Mouse (Mus musculus) midbrain, embryonic 14.5 days (tissue): Measurements from ENCODE around the gene Ambra1. TPM values are rescaled to one million over a fixed set of nuclear protein-coding genes. Genes with fewer than 3 reads are reported as not detected.

Experiments
- ATAC-seq: fragments of 200-750 bp; cut with Nextera tagmentation; 2 replicates; pipeline ENCODE4 v1.8.0; 2017; ENCODE audit warnings: moderate number of reproducible peaks, moderate library complexity; ENCODE audit not compliant: low FRiP score, low TSS enrichment
- DNase-seq: peaks from one replicate; pipeline ENCODE4 v3.0.0-alpha.2; 2015
- H3K27ac ChIP-seq: fragments of 300-500 bp; sonication (generic); replicated peaks from 2 replicates; pipeline ENCODE4 v1.5.1; 2014; ENCODE audit warnings: mild to moderate bottlenecking, low read depth, low read length, moderate library complexity
- H3K27me3 ChIP-seq: fragments of 300-500 bp; sonication (generic); 2 replicates; pipeline ENCODE4 v1.6.1; 2014; ENCODE audit warnings: low read length, control low read depth, mixed read lengths; ENCODE audit not compliant: control insufficient read depth, insufficient read depth
- H3K36me3 ChIP-seq: fragments of 300-500 bp; sonication (generic); 2 replicates; pipeline ENCODE4 v1.6.1; 2014; ENCODE audit warnings: low read length, control low read depth; ENCODE audit not compliant: control insufficient read depth, insufficient read depth
- H3K4me1 ChIP-seq: fragments of 300-500 bp; sonication (generic); 2 replicates; pipeline ENCODE4 v1.6.1; 2014; ENCODE audit warnings: mild to moderate bottlenecking, antibody characterized with exemption, low read length, control low read depth; ENCODE audit not compliant: control insufficient read depth, insufficient read depth
- H3K4me2 ChIP-seq: fragments of 300-500 bp; sonication (generic); 2 replicates; pipeline ENCODE4 v1.6.1; 2014; ENCODE audit warnings: mild to moderate bottlenecking, low read length, moderate library complexity
- H3K4me3 ChIP-seq: fragments of 300-500 bp; sonication (generic); replicated peaks from 2 replicates; pipeline ENCODE4 v1.5.1; 2014; ENCODE audit warnings: low read depth, low read length
- H3K9ac ChIP-seq: fragments of 300-500 bp; sonication (generic); replicated peaks from 2 replicates; pipeline ENCODE4 v1.6.1; 2014; ENCODE audit warnings: mild to moderate bottlenecking, low read length, moderate library complexity
- H3K9me3 ChIP-seq: fragments of 300-500 bp; sonication (generic); 2 replicates; pipeline ENCODE4 v1.6.1; 2016; ENCODE audit warnings: low read length, control low read depth, mixed read lengths; ENCODE audit not compliant: control insufficient read depth
- WGBS: fragments of 180-500 bp; shearing (Covaris S2); extraction: QIAGEN DNeasy Blood & Tissue Kit; methylation state at CpG from one replicate; pipeline ENCODE4 v1.1.7; 2014; 5-methylcytosine and 5-hydroxymethylcytosine counted together
- polyA plus RNA-seq: library from polyadenylated mRNA; unstranded; fragments of >200 nt; fragmentation: Nextera tagmentation; extraction: Ambion mirVana; gene quantifications from 2 replicates; pipeline ENCODE4 v1.2.1, GENCODE M21; 2014

Gene Ambra1
- polyA plus RNA-seq, 1 experiment from 2014 or later: 22.8 TPM

DNA sequence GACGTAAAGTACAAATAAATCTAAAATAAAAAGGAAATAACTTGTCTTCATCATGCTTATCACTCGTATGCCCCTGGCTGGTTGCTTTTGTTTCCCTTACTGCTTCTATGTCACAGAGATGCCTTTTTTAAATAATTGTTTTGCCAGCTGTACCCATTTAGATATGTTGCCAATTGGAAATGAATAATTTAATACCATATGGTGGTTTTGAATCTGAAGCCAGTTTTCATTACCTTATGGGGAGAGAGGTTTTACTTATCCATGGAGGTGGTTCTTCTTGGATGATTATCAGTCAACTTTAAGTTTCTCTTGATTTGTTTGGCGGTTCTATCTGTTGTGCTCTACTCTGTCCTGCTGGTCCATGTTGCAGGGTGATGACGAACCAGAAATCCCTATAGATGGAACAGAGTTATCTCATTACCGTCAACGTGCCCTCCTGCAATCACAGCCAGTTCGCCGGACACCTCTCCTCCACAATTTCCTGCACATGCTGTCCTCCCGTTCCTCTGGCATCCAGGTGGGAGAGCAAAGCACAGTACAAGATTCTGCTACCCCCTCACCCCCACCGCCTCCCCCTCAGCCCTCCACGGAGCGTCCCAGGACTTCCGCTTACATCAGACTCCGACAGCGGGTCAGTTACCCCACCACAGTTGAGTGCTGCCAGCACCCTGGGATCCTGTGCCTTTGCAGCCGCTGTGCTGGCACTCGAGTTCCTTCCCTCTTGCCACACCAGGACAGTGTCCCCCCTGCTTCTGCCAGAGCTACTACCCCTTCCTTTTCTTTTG is 42.2 kb downstream of the Ambra1 start:
- no peaks in the 10 kb centered on the region for H3K27me3 ChIP-seq
- H3K9ac ChIP-seq: no peak overlapping the region
- ATAC-seq (no peak), DNase-seq (no peak)
- H3K36me3 ChIP-seq: peaks cover 62% of the 10 kb centered on the region
- no peaks in the 10 kb centered on the region for H3K4me1 ChIP-seq
- no peak overlapping the region for H3K4me3 ChIP-seq
- no peak overlapping the region for H3K4me2 ChIP-seq
- no peaks in the 10 kb centered on the region for H3K9me3 ChIP-seq
- 92% methylated on average over 17 of the region's 17 CpGs for WGBS
- H3K27ac ChIP-seq: no peak overlapping the region

DNA sequence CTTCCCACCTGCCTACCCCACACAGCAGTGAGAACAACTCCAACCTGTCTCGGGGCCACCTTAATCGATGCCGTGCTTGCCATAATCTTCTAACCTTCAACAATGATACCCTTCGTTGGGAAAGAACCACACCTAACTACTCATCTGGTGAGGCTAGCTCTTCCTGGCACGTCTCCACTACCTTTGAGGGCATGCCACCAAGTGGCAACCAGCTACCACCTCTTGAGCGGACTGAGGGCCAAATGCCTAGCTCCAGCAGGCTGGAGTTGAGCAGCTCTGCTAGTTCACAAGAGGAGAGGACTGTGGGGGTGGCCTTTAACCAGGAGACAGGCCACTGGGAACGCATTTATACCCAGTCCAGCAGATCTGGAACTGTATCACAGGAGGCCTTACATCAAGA is 43.4 kb downstream of the Ambra1 start:
- no peak for DNase-seq

DNA sequence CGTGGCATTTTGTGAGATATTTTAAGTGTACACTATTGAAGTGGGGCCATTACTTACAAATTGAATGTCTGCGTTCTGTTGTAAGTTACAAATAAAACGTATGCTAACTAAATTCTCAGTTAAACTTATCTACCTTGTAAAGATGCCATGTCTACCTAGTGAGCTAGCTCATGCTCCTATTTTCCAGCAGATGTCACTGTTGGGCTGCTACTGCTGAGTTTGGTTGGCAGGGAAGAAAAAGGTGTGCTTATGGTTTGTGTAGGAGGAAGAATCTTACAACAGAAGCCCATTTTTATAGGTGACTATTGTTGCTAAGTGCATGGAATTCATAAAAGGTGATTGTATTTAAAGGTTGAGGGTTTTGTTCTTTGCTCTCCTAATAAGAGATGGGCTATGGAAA is 49.2 kb downstream of the Ambra1 start:
- peak; percentile 83 for DNase-seq
- no peak for ATAC-seq
- Histone ChIP-seq H3K9me3 (no peaks in the 10 kb centered on the region), H3K4me2 (no peak overlapping the region), H3K27me3 (no peaks in the 10 kb centered on the region), H3K9ac (no peak overlapping the region), H3K4me3 (no peak overlapping the region), H3K27ac (no peak overlapping the region), H3K4me1 (no peaks in the 10 kb centered on the region), H3K36me3 (peaks cover 8% of the 10 kb centered on the region; the same call in 1 of the 2 replicates)
- WGBS: 71% methylated on average over 3 of the region's 3 CpGs

More for the DNA sequence above, 43.4 kb downstream of the Ambra1 start:
- Histone ChIP-seq H3K4me1 (no peaks in the 10 kb centered on the region), H3K4me3 (no peak overlapping the region), H3K27me3 (no peaks in the 10 kb centered on the region), H3K9ac (no peak overlapping the region), H3K27ac (no peak overlapping the region), H3K36me3 (peaks cover 53% of the 10 kb centered on the region), H3K9me3 (no peaks in the 10 kb centered on the region), H3K4me2 (no peak overlapping the region)
- WGBS: 96% methylated on average over 7 of the region's 7 CpGs
- ATAC-seq: no peak

DNA sequence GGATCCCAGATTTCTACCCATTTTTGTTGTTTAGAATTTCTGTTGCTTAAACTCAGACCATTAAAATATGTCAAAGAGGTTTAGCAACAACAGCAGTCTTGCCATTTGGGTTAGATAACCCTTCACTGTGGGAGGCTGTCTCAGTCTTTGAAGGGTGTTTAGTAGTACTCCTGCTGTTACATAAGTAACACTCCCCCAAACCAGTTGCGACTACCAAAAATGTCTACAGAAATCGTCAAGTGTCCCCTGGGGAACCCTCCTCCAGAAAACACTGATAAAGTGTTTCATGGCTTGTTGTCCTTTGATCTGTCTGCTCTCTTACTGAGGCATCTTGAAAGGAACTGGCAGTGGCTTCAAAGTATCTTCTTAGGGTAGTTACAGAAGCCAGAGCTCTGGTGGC is 61.7 kb downstream of the Ambra1 start:
- Histone ChIP-seq H3K4me2 (no peak overlapping the region), H3K36me3 (no peaks in the 10 kb centered on the region), H3K9ac (no peak overlapping the region), H3K4me1 (peaks cover 5% of the 10 kb centered on the region), H3K4me3 (no peak overlapping the region), H3K27me3 (no peaks in the 10 kb centered on the region), H3K27ac (no peak overlapping the region), H3K9me3 (no peaks in the 10 kb centered on the region)
- ATAC-seq: no peak
- 40% methylated on average over 2 of the region's 2 CpGs for WGBS
- DNase-seq: peak; percentile 11

DNA sequence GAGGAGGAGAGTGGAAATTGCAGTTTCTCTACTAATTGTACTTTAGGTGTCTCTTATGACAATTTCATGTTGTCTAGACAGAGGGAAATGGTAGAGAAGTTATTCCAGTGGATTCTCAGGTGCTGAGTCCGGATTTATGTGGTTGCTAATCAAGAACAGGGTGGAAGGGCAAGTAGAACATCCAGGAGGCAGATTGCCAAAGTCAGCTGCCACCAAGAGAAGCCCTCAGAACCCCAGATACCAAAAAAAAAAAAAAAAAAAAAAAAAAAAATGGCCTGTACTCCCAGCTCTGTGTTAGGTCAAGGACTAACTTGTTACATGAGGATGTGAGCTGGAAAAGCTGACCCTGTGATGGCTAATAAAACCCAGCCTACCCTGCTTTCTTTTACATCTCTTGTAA is 62.4 kb downstream of the Ambra1 start:
- no peak for DNase-seq
- Histone ChIP-seq H3K36me3 (no peaks in the 10 kb centered on the region), H3K9ac (no peak overlapping the region), H3K27me3 (no peaks in the 10 kb centered on the region), H3K27ac (no peak overlapping the region), H3K4me3 (no peak overlapping the region), H3K4me1 (peaks cover 5% of the 10 kb centered on the region), H3K9me3 (no peaks in the 10 kb centered on the region), H3K4me2 (no peak overlapping the region)
- 86% methylated on average over 1 of the region's 1 CpGs for WGBS
- no peak for ATAC-seq

DNA sequence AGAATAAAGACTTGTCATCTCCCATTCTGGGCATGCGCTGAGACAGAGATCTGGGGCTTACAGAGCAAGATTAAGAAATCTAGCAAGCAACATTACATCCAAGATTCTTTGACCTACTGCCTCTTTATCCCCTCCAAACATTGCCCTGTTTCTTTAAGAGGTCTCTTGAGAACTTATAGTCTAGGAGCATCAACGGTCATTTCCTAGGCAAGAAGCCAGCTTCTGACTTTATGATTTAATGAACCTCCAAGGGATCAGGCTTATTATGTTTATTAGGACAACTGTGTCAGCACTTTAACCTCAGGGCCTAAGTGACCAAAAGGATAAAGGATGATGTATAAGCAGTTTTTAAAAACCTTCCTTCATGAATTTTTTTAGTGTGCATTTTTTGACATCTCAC is 64.5 kb downstream of the Ambra1 start:
- WGBS: 44% methylated on average over 2 of the region's 2 CpGs
- Histone ChIP-seq H3K9me3 (no peaks in the 10 kb centered on the region), H3K27me3 (no peaks in the 10 kb centered on the region), H3K27ac (no peak overlapping the region), H3K4me2 (no peak overlapping the region), H3K9ac (no peak overlapping the region), H3K36me3 (no peaks in the 10 kb centered on the region), H3K4me1 (peaks cover 5% of the 10 kb centered on the region), H3K4me3 (no peak overlapping the region)
- DNase-seq: peak; percentile 26
- ATAC-seq: no peak

DNA sequence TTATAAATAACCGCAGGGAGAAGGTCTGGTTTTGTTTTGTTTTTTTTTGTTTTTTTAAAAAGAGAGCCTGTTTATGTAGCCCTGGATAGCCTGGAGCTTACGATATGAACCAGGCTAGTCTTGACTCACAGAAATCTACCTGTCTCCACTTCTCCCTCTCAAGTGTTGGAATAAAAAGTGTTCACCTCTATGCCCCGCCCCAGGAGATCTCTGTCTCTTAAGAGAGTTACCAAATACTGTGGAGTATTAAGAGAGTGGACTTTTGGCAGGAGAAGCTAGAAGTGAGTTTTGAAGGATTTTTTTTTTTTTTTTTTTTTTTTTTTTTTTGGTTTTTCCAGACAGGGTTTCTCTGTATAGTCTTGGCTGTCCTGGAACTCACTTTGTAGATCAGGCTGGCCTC is 65.2 kb downstream of the Ambra1 start:
- H3K4me1 ChIP-seq: peaks cover 5% of the 10 kb centered on the region
- H3K4me2 ChIP-seq: no peak overlapping the region
- no peak overlapping the region for H3K9ac ChIP-seq
- H3K27ac ChIP-seq: no peak overlapping the region
- WGBS: 93% methylated on average over 3 of the region's 3 CpGs
- H3K36me3 ChIP-seq: no peaks in the 10 kb centered on the region
- no peaks in the 10 kb centered on the region for H3K9me3 ChIP-seq
- no peak for DNase-seq
- H3K4me3 ChIP-seq: no peak overlapping the region
- ATAC-seq: no peak
- H3K27me3 ChIP-seq: no peaks in the 10 kb centered on the region

DNA sequence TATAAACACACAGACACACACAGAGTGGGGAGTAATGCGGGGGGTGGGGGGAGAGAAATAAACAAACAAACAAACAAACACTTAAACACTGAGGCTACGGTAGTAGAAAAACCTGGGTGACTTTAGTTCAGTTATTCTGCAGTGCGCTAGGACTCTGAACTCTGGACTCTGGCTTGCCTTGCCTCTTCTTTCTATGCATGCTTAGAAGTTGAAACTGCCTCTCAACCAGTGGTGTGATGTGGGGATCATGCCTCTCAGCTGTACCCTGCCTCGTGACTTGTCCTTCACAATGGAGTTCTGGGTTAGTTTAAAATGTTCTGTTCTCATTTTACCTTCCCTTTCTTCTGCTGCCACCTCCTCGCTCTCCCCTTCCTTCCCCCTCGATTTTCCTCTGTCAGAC is 81.5 kb downstream of the Ambra1 start:
- H3K9ac ChIP-seq: no peak overlapping the region
- H3K9me3 ChIP-seq: no peaks in the 10 kb centered on the region
- no peaks in the 10 kb centered on the region for H3K4me1 ChIP-seq
- H3K27me3 ChIP-seq: no peaks in the 10 kb centered on the region
- no peak overlapping the region for H3K4me2 ChIP-seq
- ATAC-seq (no peak), DNase-seq (no peak)
- no peak overlapping the region for H3K4me3 ChIP-seq
- no peak overlapping the region for H3K27ac ChIP-seq
- peaks cover 9% of the 10 kb centered on the region; the same call in 1 of the 2 replicates for H3K36me3 ChIP-seq
- WGBS: 95% methylated on average over 6 of the region's 6 CpGs

DNA sequence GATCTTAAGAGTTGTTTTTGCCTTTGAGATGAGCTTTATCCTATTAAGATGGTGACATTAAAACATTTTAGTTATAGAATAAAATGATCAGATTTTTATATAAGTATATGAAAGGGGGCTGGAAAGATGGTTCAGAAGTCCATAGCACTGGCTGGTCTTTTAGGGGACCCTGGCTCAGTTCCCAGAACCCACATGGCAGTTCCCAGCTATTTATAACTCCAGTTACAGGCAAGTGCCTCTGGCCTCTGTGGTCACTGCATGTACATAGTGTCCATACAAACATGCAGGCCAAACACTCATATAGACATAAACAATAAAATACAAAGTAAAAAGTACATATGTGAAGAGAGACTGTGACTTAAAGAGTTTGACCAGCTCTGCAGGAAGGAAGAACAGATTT is 86.8 kb downstream of the Ambra1 start:
- no peak overlapping the region for H3K27ac ChIP-seq
- no peak overlapping the region for H3K9ac ChIP-seq
- ATAC-seq (no peak), DNase-seq (no peak)
- no peak overlapping the region for H3K4me2 ChIP-seq
- H3K36me3 ChIP-seq: no peaks in the 10 kb centered on the region
- no peaks in the 10 kb centered on the region for H3K27me3 ChIP-seq
- no peaks in the 10 kb centered on the region for H3K9me3 ChIP-seq
- H3K4me3 ChIP-seq: no peak overlapping the region
- no peaks in the 10 kb centered on the region for H3K4me1 ChIP-seq
